Mouse (Mus musculus) myocyte (in vitro differentiated cells): ENCODE results near the gene Tbx15.

ENCODE experiments used
- CEBPB ChIP-seq: IDR thresholded peaks from 2 replicates; pipeline ENCODE4 v1.6.1; 2011; ENCODE audit warnings: mild to moderate bottlenecking, moderate library complexity; ENCODE audit not compliant: poor library complexity, insufficient read depth, severe bottlenecking
- E2F4 ChIP-seq: IDR thresholded peaks from one replicate; pipeline ENCODE4 v1.6.1; 2011; ENCODE audit warnings: mild to moderate bottlenecking, control low read depth, moderate library complexity; ENCODE audit not compliant: insufficient read depth
- MAX ChIP-seq: IDR thresholded peaks from one replicate; pipeline ENCODE4 v1.6.1; 2011; ENCODE audit warnings: low read depth, mild to moderate bottlenecking, control low read depth
- MYOD1 ChIP-seq, 3 experiments: IDR thresholded peaks; one replicate each; pipeline ENCODE4 v1.6.1; 2011; ENCODE audit warnings: control low read depth in 2 of 3, low read depth in 2 of 3, mild to moderate bottlenecking in 2 of 3, moderate library complexity in 1 of 3; ENCODE audit not compliant: insufficient read length in 2 of 3, control insufficient read depth in 1 of 3
- POLR2A ChIP-seq: IDR thresholded peaks from one replicate; pipeline ENCODE4 v1.6.1; 2011; ENCODE audit warnings: low read depth, mild to moderate bottlenecking, control low read depth, moderate library complexity; ENCODE audit not compliant: insufficient read length
- POLR2AphosphoS2 ChIP-seq: IDR thresholded peaks from one replicate; pipeline ENCODE4 v1.6.1; 2011; ENCODE audit warnings: low read depth, control low read depth; ENCODE audit not compliant: insufficient read length
- SRF ChIP-seq: IDR thresholded peaks from one replicate; pipeline ENCODE4 v1.6.1; 2011; ENCODE audit warnings: low read depth; ENCODE audit not compliant: control insufficient read depth, insufficient read length

DNA sequence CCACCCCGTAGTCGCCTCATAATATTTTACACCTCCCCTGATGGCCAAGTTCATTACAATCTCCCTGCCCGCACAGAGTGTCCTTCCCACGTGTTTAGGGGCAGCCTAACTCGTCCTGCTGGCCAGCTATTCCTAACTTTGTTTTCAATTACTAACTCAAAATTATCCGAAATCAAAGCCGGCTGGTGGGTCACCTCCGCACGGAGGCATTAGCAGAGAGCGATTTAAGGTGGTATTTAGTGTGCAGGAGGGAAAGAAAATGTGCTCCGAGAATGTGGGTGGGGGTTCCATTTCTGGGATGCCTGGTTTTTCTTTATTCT, 9.3 kb downstream of the Tbx15 start:
- TF ChIP-seq POLR2AphosphoS2 (no peak), POLR2A (no peak), MAX (no peak), MYOD1 (IDR thresholded peaks at IDR 0.05; ENCODE audit: control insufficient read depth in 1 of 3, insufficient read length in 2 of 3, low read depth in 2 of 3) (no peak), CEBPB (no peak), E2F4 (no peak), SRF (no peak)
